Mouse (Mus musculus) kidney, postnatal 4 days (tissue): Measurements from ENCODE around the gene Dhrs3.

Source experiments
- DNase-seq, 2 experiments: peaks; one replicate each; pipeline ENCODE4 v3.0.0; 2021; ENCODE audit warnings: mixed read lengths in 2 of 2

Dhrs3 gene

GRCm38 (mm10) chr4:144892133-144892936 is at the start of gene Dhrs3:
Gene Dhrs3 (plus strand): TSS chr4:144892827.
- peak; percentile 91 to 95 for DNase-seq

- DNase-seq: no peak
These were observed 30.7 kb upstream of the Dhrs3 start for GRCm38 (mm10) chr4:144861756-144862505.

- no peak for DNase-seq
These were observed 24.7 kb upstream of the Dhrs3 start for GRCm38 (mm10) chr4:144867926-144868325.

GRCm38 (mm10) chr4:144868584-144868983 is 24.0 kb upstream of the Dhrs3 start:
- DNase-seq: no peak

- DNase-seq: no peak
These were observed 19.7 kb upstream of the Dhrs3 start for GRCm38 (mm10) chr4:144872905-144873304.

GRCm38 (mm10) chr4:144875576-144876093 is 17.0 kb upstream of the Dhrs3 start:
- DNase-seq: no peak

- DNase-seq: peak in 1 of 2 experiments; percentile 7
These were observed 13.1 kb upstream of the Dhrs3 start for GRCm38 (mm10) chr4:144879549-144879948.

GRCm38 (mm10) chr4:144881376-144881775 is 11.3 kb upstream of the Dhrs3 start:
- no peak for DNase-seq

GRCm38 (mm10) chr4:144882881-144883331 is 9.7 kb upstream of the Dhrs3 start:
- DNase-seq: no peak

GRCm38 (mm10) chr4:144886460-144886859 is 6.2 kb upstream of the Dhrs3 start:
- DNase-seq: no peak

- no peak for DNase-seq
These were observed 3.9 kb upstream of the Dhrs3 start for GRCm38 (mm10) chr4:144888750-144889149.

GRCm38 (mm10) chr4:144889505-144890301 is 2.9 kb upstream of the Dhrs3 start:
- DNase-seq: no peak

GRCm38 (mm10) chr4:144890690-144891120 is 1.9 kb upstream of the Dhrs3 start:
- peak; percentile 71 to 77 for DNase-seq

- peak; percentile 40 to 61 for DNase-seq
These were observed 1.4 kb upstream of the Dhrs3 start for GRCm38 (mm10) chr4:144891121-144891711.

- no peak for DNase-seq
These were observed 889 bp upstream of the Dhrs3 start for GRCm38 (mm10) chr4:144891743-144892132.

- no peak for DNase-seq
These were observed 278 bp downstream of the Dhrs3 start for GRCm38 (mm10) chr4:144892937-144893272.

GRCm38 (mm10) chr4:144893561-144894486 is 1.2 kb downstream of the Dhrs3 start:
- peak; percentile 70 to 79 for DNase-seq

GRCm38 (mm10) chr4:144894487-144895210 is 2.0 kb downstream of the Dhrs3 start:
- DNase-seq: peak; percentile 57 to 72

- peak; percentile 48 to 63 for DNase-seq
These were observed 2.6 kb downstream of the Dhrs3 start for GRCm38 (mm10) chr4:144895211-144895590.

- peak; percentile 78 to 84 for DNase-seq
These were observed 3.7 kb downstream of the Dhrs3 start for GRCm38 (mm10) chr4:144896321-144896720.
